Mouse (Mus musculus): Measurements from ENCODE around the gene Rhbg.

DNA sequence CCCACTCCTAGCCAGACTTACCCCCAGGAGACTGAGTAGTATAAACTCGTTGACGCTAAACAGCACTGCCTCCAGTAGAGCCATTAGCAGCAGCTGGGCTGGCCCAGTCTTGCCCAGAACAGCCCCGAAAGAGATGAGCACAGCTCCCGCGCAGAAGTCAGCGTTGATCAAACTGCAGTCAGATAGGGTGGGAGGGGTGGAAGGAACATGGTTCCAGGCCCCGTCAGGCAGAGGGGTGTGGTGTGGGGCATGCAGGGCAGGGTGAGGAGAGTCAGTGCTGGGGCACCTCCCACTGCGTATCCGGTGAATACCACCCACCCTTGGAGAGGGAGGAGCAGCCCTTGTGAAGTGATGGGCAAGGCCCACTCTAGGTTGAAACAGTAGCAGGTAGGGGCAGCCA lies 6.8 kb downstream of the Rhbg start:
- TF ChIP-seq CTCF (IDR thresholded peaks at IDR 0.05; ENCODE audit: low read depth) (no peak), EP300 (optimal IDR thresholded peaks at IDR 0.05) (no peak)

Measured in stomach, postnatal 0 days (tissue).